Mouse (Mus musculus) olfactory bulb, adult 2 months (tissue): ENCODE results near the gene Nme4.

Experiments used
- CTCF ChIP-seq: fragments of 200-500 bp; IDR thresholded peaks from 2 replicates; pipeline ENCODE4 v1.5.1; 2012; ENCODE audit warnings: low read depth, mild to moderate bottlenecking, low read length, moderate library complexity; ENCODE audit not compliant: insufficient read depth
- POLR2A ChIP-seq: fragments of 200-500 bp; IDR thresholded peaks from 2 replicates; pipeline ENCODE4 v1.6.1; 2012; ENCODE audit warnings: mild to moderate bottlenecking, low read depth, low read length, moderate library complexity; ENCODE audit not compliant: insufficient read depth

- TF ChIP-seq POLR2A (no peak), CTCF (no peak)
Observed at GRCm38 (mm10) chr17:26138901-26139381, 43.5 kb upstream of the Nme4 start.
